Mouse (Mus musculus): Measurements from ENCODE around the gene Sarm1. TPM values are rescaled to one million over a fixed set of nuclear protein-coding genes. Genes with fewer than 3 reads are reported as not detected.
A peak's percentile ranks its signal among the peaks of the same experiment; 100 is the strongest.

Sarm1 gene
- polyA plus RNA-seq, 1 experiment from 2014 or later = 56.6 TPM

DNA sequence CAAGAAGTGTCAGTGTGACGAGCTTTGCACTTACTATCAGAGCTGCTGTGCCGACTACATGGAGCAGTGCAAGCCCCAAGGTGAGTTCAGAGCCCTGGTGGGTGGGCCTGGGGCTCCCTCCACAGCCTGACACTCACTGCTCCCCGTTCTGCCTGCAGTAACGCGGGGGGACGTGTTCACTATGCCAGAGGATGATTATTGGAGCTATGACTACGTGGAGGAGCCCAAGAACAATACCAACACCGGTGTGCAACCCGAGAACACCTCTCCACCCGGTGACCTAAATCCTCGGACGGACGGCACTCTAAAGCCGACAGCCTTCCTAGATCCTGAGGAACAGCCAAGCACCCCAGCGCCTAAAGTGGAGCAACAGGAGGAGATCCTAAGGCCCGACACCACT lies 2.0 kb upstream of the Sarm1 start:
- no peak overlapping the region for H3K4me3 ChIP-seq (replicated peaks; ENCODE audit: low read length)
- WGBS = 52% methylated on average over 16 of the region's 16 CpGs
- no peak overlapping the region for H3K27ac ChIP-seq (ENCODE audit: low read length)
- H3K4me2 ChIP-seq (ENCODE audit: low read length) = no peak overlapping the region
- ATAC-seq = no peak
- no peaks in the 10 kb centered on the region for H3K36me3 ChIP-seq (ENCODE audit: control insufficient read depth, insufficient read depth)
- 0 out of 2 replicates have a peak, but pooled peaks cover 2% of the 10 kb centered on the region for H3K27me3 ChIP-seq (replicated peaks; ENCODE audit: control insufficient read depth, insufficient read depth, low read length)
- no peak overlapping the region for H3K9ac ChIP-seq (replicated peaks; ENCODE audit: low read depth, low read length)
- H3K4me1 ChIP-seq (replicated peaks; ENCODE audit: control insufficient read depth, insufficient read depth, low read length) = peaks cover 28% of the 10 kb centered on the region
- H3K9me3 ChIP-seq (ENCODE audit: control insufficient read depth, low read length) = no peaks in the 10 kb centered on the region

- 71% methylated on average over 7 of the region's 7 CpGs for WGBS
- H3K4me2 ChIP-seq (ENCODE audit: low read length) = peak within 1 kb of the TSS; percentile 87
- H3K9ac ChIP-seq (replicated peaks; ENCODE audit: low read depth, low read length) = peak within 1 kb of the TSS; percentile 95
- H3K4me1 ChIP-seq (replicated peaks; ENCODE audit: control insufficient read depth, insufficient read depth, low read length) = peaks cover 32% of the 10 kb centered on the region
- H3K4me3 ChIP-seq (replicated peaks; ENCODE audit: low read length) = peak within 1 kb of the TSS; percentile 63
- 0 out of 2 replicates have a peak, but pooled peaks cover 2% of the 10 kb centered on the region for H3K27me3 ChIP-seq (replicated peaks; ENCODE audit: control insufficient read depth, insufficient read depth, low read length)
- H3K9me3 ChIP-seq (ENCODE audit: control insufficient read depth, low read length) = no peaks in the 10 kb centered on the region
- H3K27ac ChIP-seq (ENCODE audit: low read length) = peak within 1 kb of the TSS; percentile 93
- no peaks in the 10 kb centered on the region for H3K36me3 ChIP-seq (ENCODE audit: control insufficient read depth, insufficient read depth)
- ATAC-seq = no peak
Measured at GRCm38 (mm10) chr11:78499004-78499403, 1.4 kb upstream of the Sarm1 start, which contains the start of gene Vtn. Gene Vtn, plus strand, starts transcription at chr11:78499091.

DNA sequence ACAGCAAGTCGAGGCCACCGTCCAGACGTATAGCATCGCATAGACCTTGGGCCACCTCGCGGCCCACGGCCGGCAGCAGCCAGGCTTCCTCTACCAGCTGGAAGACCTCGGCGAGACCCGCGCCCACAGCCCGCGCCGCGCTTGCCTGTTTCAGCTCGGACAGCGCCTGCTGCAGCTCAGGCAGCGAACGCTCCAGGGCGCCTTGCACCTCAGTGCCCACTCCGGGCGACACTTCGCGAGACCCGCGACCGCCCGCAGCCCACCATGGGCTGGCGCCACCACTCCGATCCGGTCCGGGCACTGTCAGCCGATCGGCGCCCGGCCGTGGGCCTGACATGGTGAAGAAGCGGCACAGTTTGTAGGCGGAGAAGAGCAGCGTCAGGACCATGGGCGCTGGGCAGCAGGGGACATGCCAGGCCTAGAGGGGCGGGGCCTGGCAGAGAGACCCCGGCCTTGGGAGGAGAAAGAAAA lies 448 bp downstream of the Sarm1 start:
- Histone ChIP-seq H3K4me3 (replicated peaks; ENCODE audit: low read length) (peak overlapping the region; percentile 63), H3K4me1 (replicated peaks; ENCODE audit: control insufficient read depth, insufficient read depth, low read length) (peaks cover 28% of the 10 kb centered on the region), H3K27ac (ENCODE audit: low read length) (peak overlapping the region; percentile 93), H3K27me3 (replicated peaks; ENCODE audit: control insufficient read depth, insufficient read depth, low read length) (0 out of 2 replicates have a peak, but pooled peaks cover 2% of the 10 kb centered on the region), H3K4me2 (ENCODE audit: low read length) (peak overlapping the region; percentile 87), H3K36me3 (ENCODE audit: control insufficient read depth, insufficient read depth) (no peaks in the 10 kb centered on the region), H3K9ac (replicated peaks; ENCODE audit: low read depth, low read length) (peak overlapping the region; percentile 95), H3K9me3 (ENCODE audit: control insufficient read depth, low read length) (no peaks in the 10 kb centered on the region)
- 0% methylated on average over 44 of the region's 44 CpGs for WGBS
- peak; percentile 64 for ATAC-seq

GRCm38 (mm10) chr11:78495904-78496303 lies 1.6 kb downstream of the Sarm1 start:
- no peaks in the 10 kb centered on the region for H3K9me3 ChIP-seq (ENCODE audit: control insufficient read depth, low read length)
- peak overlapping the region; percentile 87 for H3K4me2 ChIP-seq (ENCODE audit: low read length)
- no peaks in the 10 kb centered on the region for H3K36me3 ChIP-seq (ENCODE audit: control insufficient read depth, insufficient read depth)
- H3K27ac ChIP-seq (ENCODE audit: low read length) = no peak overlapping the region; the same call in 1 of the 2 replicates
- ATAC-seq = no peak
- H3K9ac ChIP-seq (replicated peaks; ENCODE audit: low read depth, low read length) = peak overlapping the region; percentile 95; the same call in 1 of the 2 replicates
- peak overlapping the region; percentile 63 for H3K4me3 ChIP-seq (replicated peaks; ENCODE audit: low read length)
- H3K4me1 ChIP-seq (replicated peaks; ENCODE audit: control insufficient read depth, insufficient read depth, low read length) = peaks cover 34% of the 10 kb centered on the region
- 7% methylated on average over 6 of the region's 6 CpGs for WGBS
- 0 out of 2 replicates have a peak, but pooled peaks cover 2% of the 10 kb centered on the region for H3K27me3 ChIP-seq (replicated peaks; ENCODE audit: control insufficient read depth, insufficient read depth, low read length)

DNA sequence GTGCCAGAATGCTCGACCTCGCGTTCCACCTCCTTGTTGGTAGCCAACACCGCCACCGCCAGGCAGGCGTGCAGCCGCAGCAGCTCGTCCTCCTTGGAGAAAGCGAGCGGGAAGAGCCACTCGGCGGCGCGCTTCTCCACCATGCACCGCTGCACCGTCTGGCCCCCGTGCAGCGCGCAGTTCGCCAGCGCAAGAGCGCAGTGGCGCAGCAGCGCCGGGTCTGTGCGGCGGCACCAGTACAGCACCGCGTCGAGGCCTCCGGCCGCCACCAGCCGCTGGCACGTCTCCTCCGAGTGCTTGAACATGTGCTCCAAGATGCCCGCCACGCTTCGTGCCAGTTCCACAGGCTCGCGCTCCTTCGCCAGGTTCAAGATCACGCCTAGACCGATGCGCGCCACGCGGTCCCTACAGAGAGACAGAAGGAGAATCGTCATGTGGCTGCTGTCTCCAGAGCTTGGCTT lies 6.7 kb downstream of the Sarm1 start:
- peak; percentile 84 for ATAC-seq
- Histone ChIP-seq H3K4me3 (replicated peaks; ENCODE audit: low read length) (peak overlapping the region; percentile 37), H3K27ac (ENCODE audit: low read length) (no peak overlapping the region), H3K27me3 (replicated peaks; ENCODE audit: control insufficient read depth, insufficient read depth, low read length) (0 out of 2 replicates have a peak, but pooled peaks cover 5% of the 10 kb centered on the region), H3K36me3 (ENCODE audit: control insufficient read depth, insufficient read depth) (peaks cover 7% of the 10 kb centered on the region; the same call in 1 of the 2 replicates), H3K4me1 (replicated peaks; ENCODE audit: control insufficient read depth, insufficient read depth, low read length) (peaks cover 30% of the 10 kb centered on the region), H3K4me2 (ENCODE audit: low read length) (peak overlapping the region; percentile 58), H3K9me3 (ENCODE audit: control insufficient read depth, low read length) (no peaks in the 10 kb centered on the region), H3K9ac (replicated peaks; ENCODE audit: low read depth, low read length) (peak overlapping the region; percentile 53)
- 5% methylated on average over 48 of the region's 48 CpGs for WGBS

DNA sequence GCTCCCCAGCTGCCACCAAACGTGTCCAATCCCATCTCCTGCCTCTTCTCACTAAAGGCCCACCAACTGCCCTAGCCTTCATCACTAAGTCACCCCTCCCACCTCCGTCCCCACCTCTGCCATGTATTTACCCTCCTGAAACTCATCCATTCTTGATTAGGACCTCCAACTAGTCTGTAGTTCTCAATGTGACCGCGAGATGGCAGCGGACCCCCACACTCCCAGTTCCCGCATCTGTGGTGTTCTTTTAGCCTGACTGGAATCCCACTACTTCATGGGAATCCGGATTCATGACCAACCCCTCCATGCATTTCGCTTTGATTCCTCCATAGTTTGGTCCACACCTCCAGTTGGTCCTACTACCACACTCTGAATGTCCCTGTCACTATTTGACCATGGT lies 9.4 kb downstream of the Sarm1 start:
- WGBS = 2% methylated on average over 8 of the region's 8 CpGs
- H3K4me1 ChIP-seq (replicated peaks; ENCODE audit: control insufficient read depth, insufficient read depth, low read length) = peaks cover 14% of the 10 kb centered on the region
- H3K27ac ChIP-seq (ENCODE audit: low read length) = no peak overlapping the region
- no peak overlapping the region for H3K4me3 ChIP-seq (replicated peaks; ENCODE audit: low read length)
- ATAC-seq = no peak
- peaks cover 15% of the 10 kb centered on the region for H3K36me3 ChIP-seq (ENCODE audit: control insufficient read depth, insufficient read depth)
- H3K27me3 ChIP-seq (replicated peaks; ENCODE audit: control insufficient read depth, insufficient read depth, low read length) = 0 out of 2 replicates have a peak, but pooled peaks cover 5% of the 10 kb centered on the region
- H3K4me2 ChIP-seq (ENCODE audit: low read length) = no peak overlapping the region
- no peak overlapping the region for H3K9ac ChIP-seq (replicated peaks; ENCODE audit: low read depth, low read length)
- H3K9me3 ChIP-seq (ENCODE audit: control insufficient read depth, low read length) = no peaks in the 10 kb centered on the region

GRCm38 (mm10) chr11:78483639-78484038 lies 13.9 kb downstream of the Sarm1 start:
- ATAC-seq = no peak
- Histone ChIP-seq H3K36me3 (ENCODE audit: control insufficient read depth, insufficient read depth) (peaks cover 38% of the 10 kb centered on the region), H3K27ac (ENCODE audit: low read length) (no peak overlapping the region), H3K4me3 (replicated peaks; ENCODE audit: low read length) (no peak overlapping the region), H3K9ac (replicated peaks; ENCODE audit: low read depth, low read length) (no peak overlapping the region), H3K27me3 (replicated peaks; ENCODE audit: control insufficient read depth, insufficient read depth, low read length) (no peaks in the 10 kb centered on the region), H3K4me1 (replicated peaks; ENCODE audit: control insufficient read depth, insufficient read depth, low read length) (0 out of 2 replicates have a peak, but pooled peaks cover 2% of the 10 kb centered on the region), H3K4me2 (ENCODE audit: low read length) (no peak overlapping the region), H3K9me3 (ENCODE audit: control insufficient read depth, low read length) (no peaks in the 10 kb centered on the region)
- WGBS = 64% methylated on average over 7 of the region's 7 CpGs

- 87% methylated on average over 3 of the region's 3 CpGs for WGBS
- H3K27ac ChIP-seq (ENCODE audit: low read length) = no peak overlapping the region
- no peaks in the 10 kb centered on the region for H3K9me3 ChIP-seq (ENCODE audit: control insufficient read depth, low read length)
- no peaks in the 10 kb centered on the region for H3K4me1 ChIP-seq (replicated peaks; ENCODE audit: control insufficient read depth, insufficient read depth, low read length)
- H3K36me3 ChIP-seq (ENCODE audit: control insufficient read depth, insufficient read depth) = peaks cover 13% of the 10 kb centered on the region
- H3K27me3 ChIP-seq (replicated peaks; ENCODE audit: control insufficient read depth, insufficient read depth, low read length) = no peaks in the 10 kb centered on the region
- H3K9ac ChIP-seq (replicated peaks; ENCODE audit: low read depth, low read length) = no peak overlapping the region
- H3K4me2 ChIP-seq (ENCODE audit: low read length) = no peak overlapping the region
- ATAC-seq = no peak
- no peak overlapping the region for H3K4me3 ChIP-seq (replicated peaks; ENCODE audit: low read length)
Measured at GRCm38 (mm10) chr11:78475289-78475688, 22.3 kb downstream of the Sarm1 start.

DNA sequence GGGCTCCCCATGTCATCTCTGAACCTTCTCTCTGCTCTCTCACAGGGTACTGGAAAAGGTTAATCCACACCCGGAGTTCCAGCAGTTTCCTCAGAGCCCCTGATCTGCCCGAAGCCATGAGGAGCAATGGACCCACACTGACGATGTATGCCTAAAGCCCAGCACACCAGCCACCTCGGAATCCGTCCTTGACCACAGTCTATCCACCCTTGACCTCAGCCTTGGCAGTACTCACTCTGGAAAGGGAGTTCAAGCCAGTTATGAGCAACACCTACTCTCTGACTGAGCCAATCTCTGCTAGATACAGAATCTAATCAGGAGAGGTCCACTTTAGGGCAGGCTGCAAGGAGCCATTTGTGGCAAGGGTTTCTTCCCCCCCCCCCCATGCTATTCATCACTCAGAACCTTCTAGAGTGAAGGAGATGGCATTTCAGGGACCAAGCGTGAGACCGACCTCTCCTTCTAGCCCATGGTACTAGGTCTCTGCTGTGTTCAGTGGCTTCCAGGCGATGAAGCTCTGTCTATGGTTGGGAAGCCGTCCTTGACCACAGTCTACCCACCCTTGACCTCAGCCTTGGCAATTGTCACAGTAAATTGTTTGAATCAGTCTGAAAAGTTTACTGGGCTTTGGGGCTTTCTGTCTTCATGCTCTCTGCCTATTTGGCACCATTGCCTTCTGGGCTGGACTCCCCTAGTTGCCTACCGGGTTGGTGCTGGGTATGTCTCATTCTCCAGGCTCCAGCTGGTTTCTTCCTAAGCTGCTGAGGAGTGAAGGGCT lies 26.0 kb downstream of the Sarm1 start:
- Histone ChIP-seq H3K27me3 (replicated peaks; ENCODE audit: control insufficient read depth, insufficient read depth, low read length) (no peaks in the 10 kb centered on the region), H3K9ac (replicated peaks; ENCODE audit: low read depth, low read length) (no peak overlapping the region), H3K4me1 (replicated peaks; ENCODE audit: control insufficient read depth, insufficient read depth, low read length) (peaks cover 3% of the 10 kb centered on the region), H3K27ac (ENCODE audit: low read length) (no peak overlapping the region), H3K4me3 (replicated peaks; ENCODE audit: low read length) (no peak overlapping the region), H3K4me2 (ENCODE audit: low read length) (no peak overlapping the region), H3K9me3 (ENCODE audit: control insufficient read depth, low read length) (no peaks in the 10 kb centered on the region), H3K36me3 (ENCODE audit: control insufficient read depth, insufficient read depth) (peaks cover 5% of the 10 kb centered on the region; the same call in 1 of the 2 replicates)
- no peak for ATAC-seq
- WGBS = 93% methylated on average over 10 of the region's 10 CpGs
